Mouse (Mus musculus) neural tube, embryonic 12.5 days (tissue): Measurements from ENCODE around the gene Mxi1. TPM values are rescaled to one million over a fixed set of nuclear protein-coding genes. Genes with fewer than 3 reads are reported as not detected.
A peak's percentile ranks its signal among the peaks of the same experiment; 100 is the strongest.

ENCODE experiments used
- ATAC-seq: fragments of 200-750 bp; cut with Nextera tagmentation; 2 replicates; pipeline ENCODE4 v1.8.0; 2017; ENCODE audit warnings: low read depth, mild to moderate bottlenecking, moderate TSS enrichment, moderate library complexity; ENCODE audit not compliant: low FRiP score
- H3K27ac ChIP-seq: fragments of 300-500 bp; sonication (generic); 2 replicates; pipeline ENCODE4 v1.5.1; 2016
- H3K27me3 ChIP-seq: fragments of 300-500 bp; sonication (generic); replicated peaks from 2 replicates; pipeline ENCODE4 v1.6.1; 2016; ENCODE audit warnings: mild to moderate bottlenecking
- H3K36me3 ChIP-seq: fragments of 300-500 bp; sonication (generic); 2 replicates; pipeline ENCODE4 v1.6.1; 2016; ENCODE audit warnings: mild to moderate bottlenecking
- H3K4me1 ChIP-seq: fragments of 300-500 bp; sonication (generic); 2 replicates; pipeline ENCODE4 v1.6.1; 2016
- H3K4me2 ChIP-seq: fragments of 300-500 bp; sonication (generic); replicated peaks from 2 replicates; pipeline ENCODE4 v1.6.1; 2016; ENCODE audit warnings: mild to moderate bottlenecking
- H3K4me3 ChIP-seq: fragments of 300-500 bp; sonication (generic); 2 replicates; pipeline ENCODE4 v1.5.1; 2016
- H3K9ac ChIP-seq: fragments of 300-500 bp; sonication (generic); 2 replicates; pipeline ENCODE4 v1.6.1; 2016; ENCODE audit warnings: mild to moderate bottlenecking
- H3K9me3 ChIP-seq: fragments of 300-500 bp; sonication (generic); 2 replicates; pipeline ENCODE4 v1.6.1; 2016; ENCODE audit warnings: mild to moderate bottlenecking
- WGBS: fragments of 180-500 bp; shearing (Covaris S2); methylation state at CpG from one replicate; pipeline ENCODE4 v1.1.7; 2016; 5-methylcytosine and 5-hydroxymethylcytosine counted together
- polyA plus RNA-seq: library from polyadenylated mRNA; unstranded; fragments of >200 nt; fragmentation: Nextera tagmentation; extraction: Ambion mirVana; gene quantifications from 2 replicates; pipeline ENCODE4 v1.2.1, GENCODE M21; 2016

The Mxi1 gene
- polyA plus RNA-seq = 67.6 and 74.8 TPM in 2 replicates

- Histone ChIP-seq H3K4me3 (peak within 1 kb of the TSS; percentile 91), H3K9me3 (no peaks in the 10 kb centered on the region), H3K36me3 (no peaks in the 10 kb centered on the region), H3K27me3 (no peaks in the 10 kb centered on the region), H3K9ac (peak within 1 kb of the TSS; percentile 77), H3K4me1 (peaks cover 23% of the 10 kb centered on the region), H3K27ac (peak within 1 kb of the TSS; percentile 88), H3K4me2 (peak within 1 kb of the TSS; percentile 92)
- peak; percentile 64 for ATAC-seq
- 0% methylated on average over 38 of the region's 38 CpGs for WGBS
Measured at GRCm38 (mm10) chr19:53310348-53310747, at the start of gene Mxi1. Gene Mxi1, plus strand, starts transcription at chr19:53310518.

- H3K4me3 ChIP-seq = no peak overlapping the region
- H3K9ac ChIP-seq = no peak overlapping the region
- no peak overlapping the region for H3K4me2 ChIP-seq
- no peaks in the 10 kb centered on the region for H3K27me3 ChIP-seq
- no peaks in the 10 kb centered on the region for H3K36me3 ChIP-seq
- H3K4me1 ChIP-seq = peaks cover 8% of the 10 kb centered on the region; the same call in 1 of the 2 replicates
- no peak for ATAC-seq
- 94% methylated on average over 4 of the region's 4 CpGs for WGBS
- no peaks in the 10 kb centered on the region for H3K9me3 ChIP-seq
- no peak overlapping the region for H3K27ac ChIP-seq
Measured at GRCm38 (mm10) chr19:53260828-53261227, 49.5 kb upstream of the Mxi1 start.

GRCm38 (mm10) chr19:53262061-53262460 lies 48.3 kb upstream of the Mxi1 start:
- Histone ChIP-seq H3K27me3 (no peaks in the 10 kb centered on the region), H3K4me2 (no peak overlapping the region), H3K36me3 (no peaks in the 10 kb centered on the region), H3K4me1 (peaks cover 9% of the 10 kb centered on the region; the same call in 1 of the 2 replicates), H3K9ac (no peak overlapping the region), H3K9me3 (no peaks in the 10 kb centered on the region), H3K27ac (no peak overlapping the region), H3K4me3 (no peak overlapping the region)
- WGBS = 84% methylated on average over 7 of the region's 7 CpGs
- ATAC-seq = no peak

GRCm38 (mm10) chr19:53263859-53264733 lies 46.2 kb upstream of the Mxi1 start:
- 28% methylated on average over 23 of the region's 23 CpGs for WGBS
- Histone ChIP-seq H3K4me3 (no peak overlapping the region), H3K27ac (no peak overlapping the region), H3K9me3 (no peaks in the 10 kb centered on the region), H3K4me1 (peaks cover 9% of the 10 kb centered on the region; the same call in 1 of the 2 replicates), H3K9ac (0 out of 2 replicates have a peak overlapping the region, but pooled peaks have one; percentile 1), H3K36me3 (no peaks in the 10 kb centered on the region), H3K27me3 (no peaks in the 10 kb centered on the region), H3K4me2 (peak overlapping the region; percentile 44)
- ATAC-seq = no peak

- H3K36me3 ChIP-seq = no peaks in the 10 kb centered on the region
- ATAC-seq = peak; percentile 55; the same call in 1 of the 2 replicates
- WGBS = 67% methylated on average over 12 of the region's 12 CpGs
- H3K4me1 ChIP-seq = peaks cover 9% of the 10 kb centered on the region; the same call in 1 of the 2 replicates
- no peak overlapping the region for H3K4me3 ChIP-seq
- no peak overlapping the region for H3K27ac ChIP-seq
- no peaks in the 10 kb centered on the region for H3K9me3 ChIP-seq
- no peak overlapping the region for H3K9ac ChIP-seq
- no peak overlapping the region for H3K4me2 ChIP-seq
- no peaks in the 10 kb centered on the region for H3K27me3 ChIP-seq
Measured at GRCm38 (mm10) chr19:53264821-53265727, 45.2 kb upstream of the Mxi1 start.

- H3K4me3 ChIP-seq = no peak overlapping the region
- no peak for ATAC-seq
- WGBS = 89% methylated on average over 9 of the region's 9 CpGs
Measured at GRCm38 (mm10) chr19:53267305-53267704, 43.0 kb upstream of the Mxi1 start.

GRCm38 (mm10) chr19:53273055-53273722 lies 37.1 kb upstream of the Mxi1 start:
- Histone ChIP-seq H3K4me3 (no peak overlapping the region), H3K36me3 (no peaks in the 10 kb centered on the region), H3K9me3 (no peaks in the 10 kb centered on the region), H3K9ac (no peak overlapping the region), H3K27me3 (no peaks in the 10 kb centered on the region), H3K27ac (no peak overlapping the region), H3K4me1 (no peaks in the 10 kb centered on the region), H3K4me2 (no peak overlapping the region)
- whole genome bisulfite sequencing = 92% methylated on average over 17 of the region's 17 CpGs
- no peak for ATAC-seq

More at GRCm38 (mm10) chr19:53267305-53267704, 43.0 kb upstream of the Mxi1 start:
- Histone ChIP-seq H3K4me1 (peaks cover 9% of the 10 kb centered on the region; the same call in 1 of the 2 replicates), H3K9ac (no peak overlapping the region), H3K27me3 (no peaks in the 10 kb centered on the region), H3K9me3 (no peaks in the 10 kb centered on the region), H3K4me2 (no peak overlapping the region), H3K36me3 (no peaks in the 10 kb centered on the region), H3K27ac (no peak overlapping the region)

- Histone ChIP-seq H3K4me1 (no peaks in the 10 kb centered on the region), H3K9ac (no peak overlapping the region), H3K9me3 (no peaks in the 10 kb centered on the region), H3K36me3 (no peaks in the 10 kb centered on the region), H3K4me2 (no peak overlapping the region), H3K27me3 (no peaks in the 10 kb centered on the region), H3K4me3 (no peak overlapping the region), H3K27ac (no peak overlapping the region)
- WGBS = 89% methylated on average over 23 of the region's 23 CpGs
- ATAC-seq = no peak
Measured at GRCm38 (mm10) chr19:53273781-53274428, 36.4 kb upstream of the Mxi1 start.

GRCm38 (mm10) chr19:53275204-53275603 lies 35.1 kb upstream of the Mxi1 start:
- Histone ChIP-seq H3K27me3 (no peaks in the 10 kb centered on the region), H3K4me2 (no peak overlapping the region), H3K36me3 (no peaks in the 10 kb centered on the region), H3K27ac (no peak overlapping the region), H3K4me1 (no peaks in the 10 kb centered on the region), H3K4me3 (no peak overlapping the region), H3K9me3 (no peaks in the 10 kb centered on the region), H3K9ac (no peak overlapping the region)
- no peak for ATAC-seq
- 56% methylated on average over 3 of the region's 3 CpGs for WGBS

- H3K4me2 ChIP-seq = no peak overlapping the region
- no peak for ATAC-seq
- 0 out of 2 replicates have a peak, but pooled peaks cover 2% of the 10 kb centered on the region for H3K4me1 ChIP-seq
- no peak overlapping the region for H3K4me3 ChIP-seq
- H3K27me3 ChIP-seq = no peaks in the 10 kb centered on the region
- H3K36me3 ChIP-seq = no peaks in the 10 kb centered on the region
- WGBS = 77% methylated on average over 19 of the region's 19 CpGs
- no peak overlapping the region for H3K9ac ChIP-seq
- no peaks in the 10 kb centered on the region for H3K9me3 ChIP-seq
- no peak overlapping the region for H3K27ac ChIP-seq
Measured at GRCm38 (mm10) chr19:53276902-53277707, 33.2 kb upstream of the Mxi1 start.
